Mouse (Mus musculus): ENCODE data around the gene Gm49380. TPM values are rescaled to one million over a fixed set of nuclear protein-coding genes. Genes with fewer than 3 reads are reported as not detected.

Gm49380 gene
- total RNA-seq (2021) (under 1 TPM; 0.21 to 0.23 TPM), polyA plus RNA-seq (2012; rRNA removed) (not detected in 2 replicates)
- long read RNA-seq, partial matches to known transcripts: 0 of 2 reads
- long read RNA-seq, other reads (novel, unspliced or antisense): 2 of 2 reads

- H3K4me1 ChIP-seq (ENCODE audit: control insufficient read depth, insufficient read depth, low read length): peaks cover 9% of the 10 kb centered on the region
- peak within 1 kb of the TSS; percentile 62 for H3K4me3 ChIP-seq
- TF ChIP-seq CTCF (IDR thresholded peaks at IDR 0.05) (no peak), EP300 (IDR thresholded peaks at IDR 0.05; ENCODE audit: insufficient read depth, low read depth, low read length) (peak; percentile 52; the same call in 1 of the 2 replicates), POLR2A (IDR thresholded peaks at IDR 0.05; ENCODE audit: insufficient read depth, low read depth, low read length) (peak; percentile 65)
- 1% methylated on average over 49 of the region's 51 CpGs for WGBS
- intact Hi-C loops (cut with DNase I): no loop called here
- H3K79me2 ChIP-seq (replicated peaks; ENCODE audit: control insufficient read depth, insufficient read depth, low read length): no peaks in the 10 kb centered on the region; the same call in 1 of the 2 replicates
- peak; percentile 94 to 96 for DNase-seq
- peaks cover 3% of the 10 kb centered on the region; the same call in 1 of the 2 replicates for H3K36me3 ChIP-seq (ENCODE audit: control insufficient read depth, insufficient read depth, low read length)
- H3K9ac ChIP-seq (ENCODE audit: low read depth, low read length): peak within 1 kb of the TSS; percentile 92
- peak within 1 kb of the TSS; percentile 69; the same call in 1 of the 2 replicates for H3K27ac ChIP-seq
- H3K27me3 ChIP-seq (ENCODE audit: control insufficient read depth, insufficient read depth, low read length): no peaks in the 10 kb centered on the region
Observed at GRCm38 (mm10) chr9:44113105-44113789, at the start of gene Gm49380, which contains the start of gene Rnf26. Gene Gm49380, minus strand, starts transcription at chr9:44113500. Gene Rnf26, minus strand, starts transcription at chr9:44113517.

- Histone ChIP-seq H3K4me1 (ENCODE audit: control insufficient read depth, insufficient read depth, low read length) (no peaks in the 10 kb centered on the region), H3K36me3 (ENCODE audit: control insufficient read depth, insufficient read depth, low read length) (no peaks in the 10 kb centered on the region; the same call in 1 of the 2 replicates), H3K4me3 (no peak overlapping the region), H3K27ac (no peak overlapping the region), H3K27me3 (ENCODE audit: control insufficient read depth, insufficient read depth, low read length) (no peaks in the 10 kb centered on the region), H3K79me2 (replicated peaks; ENCODE audit: control insufficient read depth, insufficient read depth, low read length) (no peaks in the 10 kb centered on the region), H3K9ac (ENCODE audit: low read depth, low read length) (no peak overlapping the region)
- WGBS: 69% methylated on average over 3 of the region's 3 CpGs
- DNase-seq: no peak
- TF ChIP-seq EP300 (IDR thresholded peaks at IDR 0.05; ENCODE audit: insufficient read depth, low read depth, low read length) (0 out of 2 replicates have a peak, but pooled peaks have one; percentile 16), CTCF (IDR thresholded peaks at IDR 0.05) (no peak)
- intact Hi-C loops (cut with DNase I): no loop called here
Observed at GRCm38 (mm10) chr9:44159886-44160285, 46.6 kb upstream of the Gm49380 start.

GRCm38 (mm10) chr9:44147290-44147689 lies 34.0 kb upstream of the Gm49380 start:
- no peak for DNase-seq
- H3K36me3 ChIP-seq (ENCODE audit: control insufficient read depth, insufficient read depth, low read length): peaks cover 15% of the 10 kb centered on the region
- H3K27ac ChIP-seq: no peak overlapping the region

GRCm38 (mm10) chr9:44144718-44145060 lies 31.4 kb upstream of the Gm49380 start:
- Histone ChIP-seq H3K9ac (ENCODE audit: low read depth, low read length) (no peak overlapping the region), H3K36me3 (ENCODE audit: control insufficient read depth, insufficient read depth, low read length) (peaks cover 11% of the 10 kb centered on the region), H3K4me3 (no peak overlapping the region), H3K27me3 (ENCODE audit: control insufficient read depth, insufficient read depth, low read length) (no peaks in the 10 kb centered on the region), H3K4me1 (ENCODE audit: control insufficient read depth, insufficient read depth, low read length) (peaks cover 5% of the 10 kb centered on the region), H3K27ac (no peak overlapping the region), H3K79me2 (replicated peaks; ENCODE audit: control insufficient read depth, insufficient read depth, low read length) (no peaks in the 10 kb centered on the region)
- intact Hi-C loops (cut with DNase I): no loop called here
- no peak for DNase-seq
- TF ChIP-seq CTCF (IDR thresholded peaks at IDR 0.05): no peak
- TF ChIP-seq POLR2A (IDR thresholded peaks at IDR 0.05; ENCODE audit: insufficient read depth, low read depth, low read length): no peak
- no peak for TF ChIP-seq EP300 (IDR thresholded peaks at IDR 0.05; ENCODE audit: insufficient read depth, low read depth, low read length)

More at GRCm38 (mm10) chr9:44147290-44147689, 34.0 kb upstream of the Gm49380 start:
- no peak overlapping the region for H3K4me3 ChIP-seq
- H3K9ac ChIP-seq (ENCODE audit: low read depth, low read length): no peak overlapping the region
- H3K27me3 ChIP-seq (ENCODE audit: control insufficient read depth, insufficient read depth, low read length): no peaks in the 10 kb centered on the region
- TF ChIP-seq CTCF (IDR thresholded peaks at IDR 0.05): peak; percentile 80
- no peak for TF ChIP-seq POLR2A (IDR thresholded peaks at IDR 0.05; ENCODE audit: insufficient read depth, low read depth, low read length)
- H3K4me1 ChIP-seq (ENCODE audit: control insufficient read depth, insufficient read depth, low read length): peaks cover 5% of the 10 kb centered on the region
- H3K79me2 ChIP-seq (replicated peaks; ENCODE audit: control insufficient read depth, insufficient read depth, low read length): no peaks in the 10 kb centered on the region
- WGBS: 11% methylated on average over 3 of the region's 3 CpGs
- intact Hi-C loops (cut with DNase I): loop anchor here (2.0 kb wide), 1 partner anchor 20 kb away; no protein-coding TSS in a partner anchor

GRCm38 (mm10) chr9:44144023-44144717 lies 30.9 kb upstream of the Gm49380 start:
- no peak overlapping the region for H3K27ac ChIP-seq
- peaks cover 5% of the 10 kb centered on the region for H3K4me1 ChIP-seq (ENCODE audit: control insufficient read depth, insufficient read depth, low read length)
- H3K27me3 ChIP-seq (ENCODE audit: control insufficient read depth, insufficient read depth, low read length): no peaks in the 10 kb centered on the region
- no peak overlapping the region for H3K4me3 ChIP-seq
- no peak overlapping the region for H3K9ac ChIP-seq (ENCODE audit: low read depth, low read length)
- TF ChIP-seq EP300 (IDR thresholded peaks at IDR 0.05; ENCODE audit: insufficient read depth, low read depth, low read length) (no peak), CTCF (IDR thresholded peaks at IDR 0.05) (peak; percentile 38)
- WGBS: 35% methylated on average over 7 of the region's 8 CpGs
- DNase-seq: peak in 1 of 2 experiments; percentile 46
- intact Hi-C loops (cut with DNase I): no loop called here
- H3K79me2 ChIP-seq (replicated peaks; ENCODE audit: control insufficient read depth, insufficient read depth, low read length): no peaks in the 10 kb centered on the region
- H3K36me3 ChIP-seq (ENCODE audit: control insufficient read depth, insufficient read depth, low read length): peaks cover 11% of the 10 kb centered on the region

GRCm38 (mm10) chr9:44143421-44143820 lies 30.1 kb upstream of the Gm49380 start:
- Histone ChIP-seq H3K4me3 (no peak overlapping the region), H3K79me2 (replicated peaks; ENCODE audit: control insufficient read depth, insufficient read depth, low read length) (no peaks in the 10 kb centered on the region), H3K27ac (peak overlapping the region; percentile 26; the same call in 1 of the 2 replicates), H3K9ac (ENCODE audit: low read depth, low read length) (no peak overlapping the region), H3K4me1 (ENCODE audit: control insufficient read depth, insufficient read depth, low read length) (peaks cover 3% of the 10 kb centered on the region), H3K36me3 (ENCODE audit: control insufficient read depth, insufficient read depth, low read length) (peaks cover 9% of the 10 kb centered on the region), H3K27me3 (ENCODE audit: control insufficient read depth, insufficient read depth, low read length) (no peaks in the 10 kb centered on the region)
- 72% methylated on average over 5 of the region's 5 CpGs for WGBS
- no peak for DNase-seq
- intact Hi-C loops (cut with DNase I): no loop called here
- no peak for TF ChIP-seq EP300 (IDR thresholded peaks at IDR 0.05; ENCODE audit: insufficient read depth, low read depth, low read length)
- no peak for TF ChIP-seq CTCF (IDR thresholded peaks at IDR 0.05)
- no peak for TF ChIP-seq POLR2A (IDR thresholded peaks at IDR 0.05; ENCODE audit: insufficient read depth, low read depth, low read length)
